Mouse (Mus musculus) gonadal fat pad, adult 2 months (tissue): ENCODE data around the gene Crot. TPM values are rescaled to one million over a fixed set of nuclear protein-coding genes. Genes with fewer than 3 reads are reported as not detected.
"Not testable (repeated sequence)": the region's sequence is repeated elsewhere in the genome, so short reads cannot be mapped to it uniquely, and the experiment has no call there.

Source experiments
- DNase-seq: peaks from one replicate; pipeline ENCODE4 v3.0.0-alpha.2; 2012; ENCODE audit warnings: low read depth
- polyA plus RNA-seq: library from polyadenylated mRNA; depleted of rRNA; stranded (reverse); fragments of >200 nt; gene quantifications from 2 replicates; pipeline ENCODE4 v1.2.3, GENCODE M21; 2012; rRNA removed

The Crot gene
- polyA plus RNA-seq, result 22.1 and 22.9 TPM in 2 replicates

DNA sequence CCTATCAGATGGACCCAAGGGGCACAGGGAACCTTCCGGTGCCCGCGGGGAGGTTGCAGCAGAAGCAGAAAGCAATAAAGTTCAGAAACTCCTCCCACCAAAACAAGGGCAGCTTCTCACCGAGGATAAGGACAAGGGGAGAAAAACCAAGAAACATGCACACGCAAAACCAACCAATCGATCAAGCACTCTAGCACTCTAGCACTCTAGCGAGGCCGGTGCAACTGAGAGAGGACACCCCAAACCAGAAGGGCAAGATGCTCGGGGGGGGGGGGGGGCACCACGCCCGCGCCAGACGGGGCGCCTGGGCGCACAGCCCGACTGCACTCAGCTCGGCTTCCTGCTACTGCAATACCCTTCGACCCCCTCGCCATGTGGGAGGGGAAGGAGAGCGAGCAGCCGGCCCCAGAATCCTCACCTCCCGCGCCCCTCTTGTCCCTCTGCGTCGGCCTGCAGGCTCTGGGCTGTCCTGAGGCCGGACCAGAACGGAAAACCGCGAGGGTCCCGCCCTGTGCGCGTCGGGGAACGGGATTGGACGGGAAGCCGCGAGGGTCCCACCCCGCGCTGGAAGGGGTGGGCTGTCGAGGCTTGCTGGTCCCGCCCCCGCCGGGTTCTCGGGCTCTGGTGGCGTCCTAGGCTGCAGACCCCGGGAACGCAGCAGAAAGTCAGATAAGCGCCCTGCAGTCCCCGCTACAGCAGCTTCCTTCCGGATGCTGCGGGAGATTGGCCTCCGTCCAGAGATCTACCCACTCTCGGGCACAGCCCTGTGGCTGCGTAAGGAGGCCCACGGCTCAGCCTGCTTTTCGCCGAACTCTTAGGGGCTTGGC lies at the start of gene Crot:
Gene Crot, minus strand, starts transcription at position 639 of the 827 bp plus-strand sequence.
- DNase-seq, result no peak

GRCm38 (mm10) chr5:9045904-9046303 lies 48.8 kb upstream of the Crot start:
- no peak for DNase-seq

GRCm38 (mm10) chr5:9044821-9045220 lies 47.7 kb upstream of the Crot start:
- no peak for DNase-seq

- no peak for DNase-seq
These were observed 46.6 kb upstream of the Crot start for GRCm38 (mm10) chr5:9043582-9044267.

DNA sequence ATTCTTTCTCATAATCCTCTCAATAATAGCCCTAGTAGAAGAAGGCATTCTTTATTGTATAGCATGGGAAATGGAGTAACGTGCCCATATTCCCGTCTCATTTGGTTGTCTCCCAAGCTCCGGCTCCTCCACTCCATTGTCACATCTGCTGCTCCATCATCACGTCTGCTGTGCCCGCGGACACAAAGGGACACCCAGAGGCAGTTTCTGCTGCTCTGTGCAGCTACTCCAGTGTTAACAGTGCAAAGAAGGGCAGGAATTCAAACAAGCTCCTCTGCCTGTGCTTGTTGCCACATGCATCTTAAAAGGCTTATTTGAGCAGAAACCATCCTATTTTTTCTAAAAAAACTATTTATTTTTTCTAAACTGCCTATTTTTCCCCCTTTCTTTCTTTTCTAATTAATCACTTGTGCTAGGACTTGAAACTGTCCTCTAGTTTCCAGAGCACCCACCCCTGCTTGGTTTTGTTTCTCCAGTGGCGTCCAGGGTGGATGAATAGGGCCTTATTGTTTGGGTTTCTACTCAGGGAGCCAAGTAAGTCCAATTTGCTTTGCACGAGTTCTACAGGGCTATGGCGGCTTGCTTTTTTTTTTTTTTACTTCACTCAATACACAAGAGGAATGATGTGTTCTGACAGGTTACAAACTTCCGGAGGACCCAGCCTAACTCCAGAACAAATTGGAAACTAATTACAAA lies 45.7 kb upstream of the Crot start:
- DNase-seq, result no peak

GRCm38 (mm10) chr5:9040665-9041215 lies 43.6 kb upstream of the Crot start:
- DNase-seq, result no peak

DNA sequence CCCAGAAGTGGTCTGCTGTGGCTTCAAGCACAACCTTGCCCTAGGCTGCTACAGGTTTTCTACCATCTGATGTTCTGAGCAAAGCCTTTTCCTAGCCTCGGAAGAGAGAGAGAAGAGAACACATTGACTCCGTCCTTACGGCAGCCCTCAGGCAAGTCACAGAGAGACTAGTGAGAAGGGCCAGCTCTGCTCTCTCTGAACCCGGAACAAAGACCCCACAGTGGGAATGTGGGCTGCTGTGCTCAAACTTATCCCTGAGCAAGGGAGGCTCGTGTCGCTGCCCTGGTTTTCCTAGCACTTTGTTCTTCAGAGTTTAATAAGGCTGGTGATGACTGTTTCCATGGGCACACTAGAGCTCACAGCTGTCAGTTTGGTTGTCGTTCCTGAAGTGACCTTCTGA lies 42.9 kb upstream of the Crot start:
- no peak for DNase-seq

GRCm38 (mm10) chr5:9037292-9037691 lies 40.2 kb upstream of the Crot start:
- no peak for DNase-seq

- DNase-seq, result peak; percentile 51
These were observed 38.3 kb upstream of the Crot start for GRCm38 (mm10) chr5:9035457-9035856.

GRCm38 (mm10) chr5:9034535-9034934 lies 37.4 kb upstream of the Crot start:
- no peak for DNase-seq

DNA sequence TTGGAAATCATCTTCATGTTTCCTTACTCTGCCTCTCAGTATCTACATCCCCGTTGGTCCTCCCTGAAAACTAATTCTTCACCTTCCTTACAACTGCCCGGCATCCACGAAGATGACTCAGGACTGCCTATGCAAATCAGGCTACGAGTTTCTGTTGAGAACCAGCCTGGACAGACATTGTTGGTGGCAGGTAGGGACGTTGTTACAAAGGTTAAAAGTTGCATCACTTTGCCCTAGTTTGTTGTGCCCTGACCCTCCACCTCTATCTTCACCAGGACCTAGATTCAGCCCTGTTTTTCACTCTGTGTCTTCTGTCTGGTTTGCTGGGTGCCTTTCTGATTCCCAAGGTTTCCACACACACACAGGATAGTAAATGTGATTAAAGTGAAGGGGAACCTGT lies 36.7 kb upstream of the Crot start:
- no peak for DNase-seq

DNA sequence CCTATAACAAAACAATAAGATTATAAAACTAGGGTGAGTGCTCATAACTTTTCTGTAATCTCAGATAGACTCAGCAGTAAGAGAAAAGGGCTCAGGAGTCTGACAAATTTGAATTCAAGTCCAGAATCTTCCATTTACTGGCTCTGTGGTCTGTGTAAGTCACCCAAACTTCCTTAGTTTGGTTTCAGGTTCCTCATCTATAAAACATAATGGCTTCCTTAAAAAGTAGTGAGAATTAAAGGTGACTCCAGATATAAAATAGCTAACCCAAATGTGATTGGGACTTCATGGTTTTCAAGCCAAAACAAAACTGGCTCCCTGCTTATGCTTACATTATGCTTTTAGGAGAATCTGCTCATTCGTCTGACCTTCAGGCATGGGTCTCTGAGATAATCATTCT lies 35.5 kb upstream of the Crot start:
- DNase-seq, result no peak

GRCm38 (mm10) chr5:9032101-9032590 lies 35.0 kb upstream of the Crot start:
- DNase-seq, result no peak

- no peak for DNase-seq
These were observed 31.2 kb upstream of the Crot start for GRCm38 (mm10) chr5:9028266-9028841.

- no peak for DNase-seq
These were observed 18.2 kb upstream of the Crot start for GRCm38 (mm10) chr5:9015352-9015751.

GRCm38 (mm10) chr5:9014774-9015173 lies 17.6 kb upstream of the Crot start:
- no peak for DNase-seq

- no peak for DNase-seq
These were observed 14.2 kb upstream of the Crot start for GRCm38 (mm10) chr5:9011374-9011773.

DNA sequence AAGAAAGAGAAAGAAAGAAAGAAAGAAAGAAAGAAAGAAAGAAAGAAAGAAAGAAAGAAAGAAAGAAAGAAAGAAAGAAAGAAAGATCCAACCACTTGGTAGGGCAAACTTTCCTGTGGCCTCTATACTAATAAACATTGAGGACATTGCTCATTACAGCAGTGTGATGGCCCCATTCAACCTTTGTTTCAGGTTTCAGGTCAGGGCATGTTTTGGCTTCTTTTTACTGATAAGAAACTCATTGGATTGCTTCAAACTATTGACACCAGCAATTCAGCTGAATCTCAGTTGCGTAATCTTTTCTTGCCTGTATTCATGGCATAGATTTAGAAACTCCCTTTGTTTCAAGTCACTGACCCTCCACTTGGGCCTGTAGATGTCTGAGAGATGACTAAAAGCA lies 13.0 kb upstream of the Crot start:
- DNase-seq, result no peak

GRCm38 (mm10) chr5:9006585-9006984 lies 9.5 kb upstream of the Crot start:
- not testable (repeated sequence) for DNase-seq

GRCm38 (mm10) chr5:9000006-9000405 lies 2.9 kb upstream of the Crot start:
- not testable (repeated sequence) for DNase-seq

GRCm38 (mm10) chr5:8999108-8999507 lies 2.0 kb upstream of the Crot start:
- no peak for DNase-seq

- no peak for DNase-seq
These were observed 380 bp upstream of the Crot start for GRCm38 (mm10) chr5:8997513-8997895.
